Mouse (Mus musculus) stomach, postnatal 0 days (tissue): ENCODE measurements at regions not wholly inside any gene's neighbourhood (a gene's known extent, or its start where the extent isn't known, plus 50 kb on each side); places are given as distances from the start of the nearest gene placed in this dataset.

Experiments
- CTCF ChIP-seq: IDR thresholded peaks from 2 replicates; pipeline ENCODE4 v1.5.1; 2016; ENCODE audit warnings: antibody characterized with exemption, low read depth, mild to moderate bottlenecking, moderate library complexity
- EP300 ChIP-seq: optimal IDR thresholded peaks from 2 replicates; pipeline ENCODE3; 2016; ENCODE audit warnings: antibody characterized with exemption

- TF ChIP-seq CTCF (no peak), EP300 (no peak)
Observed at GRCm38 (mm10) chr9:47460241-47460640, 69.7 kb upstream of the Cadm1 start.
